Mouse (Mus musculus): ENCODE measurements around the gene Cd151. TPM values are rescaled to one million over a fixed set of nuclear protein-coding genes. Genes with fewer than 3 reads are reported as not detected.

The Cd151 gene
- polyA plus RNA-seq, 1 experiment, result not detected

- no peak within 1 kb of the TSS for H3K27ac ChIP-seq (ENCODE audit: insufficient read depth, low read depth, low read length)
- peak within 1 kb of the TSS; percentile 33 for H3K4me3 ChIP-seq (ENCODE audit: insufficient read depth, low read depth, low read length)
- H3K4me1 ChIP-seq (ENCODE audit: control insufficient read depth, insufficient read depth, low read length), result peaks cover 17% of the 10 kb centered on the region
- WGBS, result 78% methylated on average over 15 of the region's 15 CpGs
- TF ChIP-seq POLR2A (IDR thresholded peaks at IDR 0.05; ENCODE audit: insufficient read depth, low read depth, low read length) (no peak), CTCF (IDR thresholded peaks at IDR 0.05; ENCODE audit: insufficient read depth, low read depth, low read length) (no peak)
These were observed 6.6 kb upstream of the Cd151 start, which contains the start of gene Cracr2b for GRCm38 (mm10) chr7:141460391-141461113. Cracr2b (plus strand) TSS chr7:141461094.

- Histone ChIP-seq H3K27ac (ENCODE audit: insufficient read depth, low read depth, low read length) (no peak overlapping the region), H3K4me1 (ENCODE audit: control insufficient read depth, insufficient read depth, low read length) (peaks cover 9% of the 10 kb centered on the region), H3K4me3 (ENCODE audit: insufficient read depth, low read depth, low read length) (peak overlapping the region; percentile 33)
- 5% methylated on average over 59 of the region's 59 CpGs for WGBS
- no peak for TF ChIP-seq POLR2A (IDR thresholded peaks at IDR 0.05; ENCODE audit: insufficient read depth, low read depth, low read length)
- TF ChIP-seq CTCF (IDR thresholded peaks at IDR 0.05; ENCODE audit: insufficient read depth, low read depth, low read length), result no peak
These were observed 5.5 kb upstream of the Cd151 start for GRCm38 (mm10) chr7:141461521-141462332.

- no peak overlapping the region for H3K27ac ChIP-seq (ENCODE audit: insufficient read depth, low read depth, low read length)
- peaks cover 11% of the 10 kb centered on the region for H3K4me1 ChIP-seq (ENCODE audit: control insufficient read depth, insufficient read depth, low read length)
- H3K4me3 ChIP-seq (ENCODE audit: insufficient read depth, low read depth, low read length), result no peak overlapping the region
- WGBS, result 30% methylated on average over 5 of the region's 5 CpGs
- no peak for TF ChIP-seq CTCF (IDR thresholded peaks at IDR 0.05; ENCODE audit: insufficient read depth, low read depth, low read length)
- TF ChIP-seq POLR2A (IDR thresholded peaks at IDR 0.05; ENCODE audit: insufficient read depth, low read depth, low read length), result no peak
These were observed 4.8 kb upstream of the Cd151 start for GRCm38 (mm10) chr7:141462333-141462821.

GRCm38 (mm10) chr7:141463824-141464602 is 3.2 kb upstream of the Cd151 start:
- 56% methylated on average over 12 of the region's 12 CpGs for WGBS
- Histone ChIP-seq H3K4me3 (ENCODE audit: insufficient read depth, low read depth, low read length) (no peak overlapping the region), H3K27ac (ENCODE audit: insufficient read depth, low read depth, low read length) (no peak overlapping the region), H3K4me1 (ENCODE audit: control insufficient read depth, insufficient read depth, low read length) (peaks cover 27% of the 10 kb centered on the region)
- no peak for TF ChIP-seq CTCF (IDR thresholded peaks at IDR 0.05; ENCODE audit: insufficient read depth, low read depth, low read length)

GRCm38 (mm10) chr7:141464603-141465201 is 2.5 kb upstream of the Cd151 start:
- TF ChIP-seq CTCF (IDR thresholded peaks at IDR 0.05; ENCODE audit: insufficient read depth, low read depth, low read length) (no peak), POLR2A (IDR thresholded peaks at IDR 0.05; ENCODE audit: insufficient read depth, low read depth, low read length) (no peak)
- H3K4me1 ChIP-seq (ENCODE audit: control insufficient read depth, insufficient read depth, low read length), result peaks cover 34% of the 10 kb centered on the region
- WGBS, result 24% methylated on average over 38 of the region's 38 CpGs
- H3K27ac ChIP-seq (ENCODE audit: insufficient read depth, low read depth, low read length), result no peak overlapping the region
- no peak overlapping the region for H3K4me3 ChIP-seq (ENCODE audit: insufficient read depth, low read depth, low read length)

GRCm38 (mm10) chr7:141465388-141466044 is 1.7 kb upstream of the Cd151 start:
- no peak overlapping the region for H3K27ac ChIP-seq (ENCODE audit: insufficient read depth, low read depth, low read length)
- 53% methylated on average over 10 of the region's 10 CpGs for WGBS
- TF ChIP-seq CTCF (IDR thresholded peaks at IDR 0.05; ENCODE audit: insufficient read depth, low read depth, low read length) (no peak), POLR2A (IDR thresholded peaks at IDR 0.05; ENCODE audit: insufficient read depth, low read depth, low read length) (no peak)
- peaks cover 39% of the 10 kb centered on the region for H3K4me1 ChIP-seq (ENCODE audit: control insufficient read depth, insufficient read depth, low read length)
- no peak overlapping the region for H3K4me3 ChIP-seq (ENCODE audit: insufficient read depth, low read depth, low read length)

GRCm38 (mm10) chr7:141466045-141466394 is 1.2 kb upstream of the Cd151 start:
- Histone ChIP-seq H3K4me3 (ENCODE audit: insufficient read depth, low read depth, low read length) (no peak overlapping the region), H3K27ac (ENCODE audit: insufficient read depth, low read depth, low read length) (no peak overlapping the region), H3K4me1 (ENCODE audit: control insufficient read depth, insufficient read depth, low read length) (peaks cover 39% of the 10 kb centered on the region)
- TF ChIP-seq CTCF (IDR thresholded peaks at IDR 0.05; ENCODE audit: insufficient read depth, low read depth, low read length) (no peak), POLR2A (IDR thresholded peaks at IDR 0.05; ENCODE audit: insufficient read depth, low read depth, low read length) (no peak)
- WGBS, result 80% methylated on average over 7 of the region's 7 CpGs

GRCm38 (mm10) chr7:141466607-141467148 is 514 bp upstream of the Cd151 start:
- WGBS, result 69% methylated on average over 10 of the region's 10 CpGs
- no peak overlapping the region for H3K27ac ChIP-seq (ENCODE audit: insufficient read depth, low read depth, low read length)

More at GRCm38 (mm10) chr7:141466607-141467148, 514 bp upstream of the Cd151 start:
- Histone ChIP-seq H3K4me1 (ENCODE audit: control insufficient read depth, insufficient read depth, low read length) (peaks cover 36% of the 10 kb centered on the region), H3K4me3 (ENCODE audit: insufficient read depth, low read depth, low read length) (peak overlapping the region; percentile 64; the same call in 1 of the 2 replicates)
- TF ChIP-seq POLR2A (IDR thresholded peaks at IDR 0.05; ENCODE audit: insufficient read depth, low read depth, low read length) (no peak), CTCF (IDR thresholded peaks at IDR 0.05; ENCODE audit: insufficient read depth, low read depth, low read length) (no peak)

Measured in olfactory bulb, adult 2 months (tissue).